Mouse (Mus musculus): ENCODE data around the gene Tshb. TPM values are rescaled to one million over a fixed set of nuclear protein-coding genes. Genes with fewer than 3 reads are reported as not detected.

Gene Tshb
- total RNA-seq (2021) = not detected
- not detected in 2 replicates for polyA plus RNA-seq (2012; rRNA removed)
- long read RNA-seq = 0 reads

DNA sequence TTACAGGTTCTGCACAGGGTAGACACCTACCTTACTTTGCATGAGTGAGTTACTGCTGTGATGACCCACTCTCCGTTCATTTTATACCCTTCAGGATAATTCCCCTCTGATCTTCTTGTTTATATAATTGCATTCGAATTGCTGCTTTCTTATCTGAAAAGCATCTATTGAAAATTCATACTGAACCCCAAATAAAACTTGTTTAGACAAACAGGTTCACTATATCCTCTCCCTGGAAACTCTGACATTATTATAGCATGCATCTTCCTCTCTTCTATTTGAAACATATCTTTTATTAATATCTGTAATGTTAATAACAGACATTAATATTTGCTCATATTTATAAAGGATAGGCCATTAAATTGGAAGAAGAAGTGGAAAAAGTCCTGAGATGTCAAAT lies at the start of gene Tshb:
Gene Tshb, minus strand, starts transcription at position 101 of the 400 bp plus-strand sequence.
- no peak for DNase-seq

DNA sequence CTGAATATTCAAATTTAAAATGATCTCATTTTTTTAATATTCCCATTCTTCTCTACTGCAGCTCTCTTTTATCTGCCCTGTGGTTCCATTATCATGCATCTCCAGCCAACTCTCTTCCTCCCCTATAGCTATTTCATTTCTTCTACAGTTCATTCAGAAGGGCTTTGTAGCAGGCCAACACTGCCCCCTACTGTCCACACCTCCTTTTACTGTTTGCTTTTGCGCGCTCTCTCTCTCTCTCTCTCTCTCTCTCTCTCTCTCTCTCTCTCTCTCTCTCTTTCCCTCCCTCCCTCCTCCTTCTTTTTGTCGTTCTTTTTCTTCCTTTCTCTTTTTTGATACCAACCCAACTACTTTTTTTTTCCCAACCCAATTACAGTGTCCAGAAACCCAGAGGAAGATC lies 21.4 kb upstream of the Tshb start:
- peak; percentile 70 for DNase-seq

DNA sequence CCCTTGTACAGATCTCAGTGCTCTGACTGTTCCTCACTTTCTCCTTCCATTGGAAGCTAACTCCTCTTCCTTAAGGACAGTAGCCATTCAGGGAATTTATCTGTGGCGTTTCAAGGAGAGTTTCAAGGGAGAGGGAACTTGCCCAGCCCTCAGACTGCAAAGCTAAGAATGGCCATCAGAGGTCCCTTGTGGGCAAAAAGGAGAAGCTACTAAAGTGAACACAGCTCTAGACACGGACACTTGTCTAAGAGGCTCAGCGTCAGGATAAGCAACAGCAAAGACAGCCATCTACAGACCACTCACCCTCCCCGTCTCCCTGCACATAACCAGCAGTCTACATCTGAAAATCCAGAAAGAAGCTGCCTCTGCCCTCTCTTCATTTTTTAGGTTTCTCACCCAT lies 4.9 kb upstream of the Tshb start:
- DNase-seq = no peak

DNA sequence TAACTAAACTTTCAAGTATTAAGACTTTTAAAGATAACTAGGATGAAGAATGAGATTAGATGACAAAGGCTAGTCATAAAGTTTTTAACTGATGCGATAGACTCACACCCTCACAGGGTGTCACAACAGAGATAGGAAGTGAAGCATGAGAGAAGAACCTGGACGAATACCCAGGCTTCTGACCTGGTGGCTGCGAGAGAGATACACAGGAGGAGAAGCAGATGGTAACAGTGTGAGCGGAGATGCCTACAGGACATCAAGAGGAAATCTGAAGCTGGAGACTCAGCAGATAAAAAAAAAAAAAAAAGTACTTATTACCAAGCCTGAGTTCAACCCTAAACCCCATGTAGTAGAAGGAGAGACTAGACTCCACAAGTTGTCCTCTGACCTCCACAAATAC lies 9.5 kb downstream of the Tshb start:
- no peak for DNase-seq

DNA sequence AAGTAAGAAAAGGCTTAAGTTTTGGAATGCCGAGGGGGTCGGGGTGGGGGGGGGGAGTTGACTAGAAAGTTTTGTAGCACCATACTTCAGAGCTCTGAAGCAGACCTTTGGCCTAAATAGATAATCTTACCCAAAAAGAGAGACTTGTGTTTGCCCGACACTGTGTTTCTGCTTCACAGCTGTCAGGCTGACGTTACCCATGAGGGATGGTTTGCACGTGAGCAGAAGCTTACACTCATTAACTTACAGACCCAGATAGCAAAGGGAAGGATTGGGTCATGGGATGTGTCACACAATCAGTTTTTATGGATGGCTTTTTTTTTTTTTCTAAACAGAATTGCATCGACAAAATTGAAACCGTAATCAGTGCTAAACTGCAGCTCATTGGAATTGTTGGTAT lies 17.7 kb downstream of the Tshb start:
- DNase-seq = no peak

DNA sequence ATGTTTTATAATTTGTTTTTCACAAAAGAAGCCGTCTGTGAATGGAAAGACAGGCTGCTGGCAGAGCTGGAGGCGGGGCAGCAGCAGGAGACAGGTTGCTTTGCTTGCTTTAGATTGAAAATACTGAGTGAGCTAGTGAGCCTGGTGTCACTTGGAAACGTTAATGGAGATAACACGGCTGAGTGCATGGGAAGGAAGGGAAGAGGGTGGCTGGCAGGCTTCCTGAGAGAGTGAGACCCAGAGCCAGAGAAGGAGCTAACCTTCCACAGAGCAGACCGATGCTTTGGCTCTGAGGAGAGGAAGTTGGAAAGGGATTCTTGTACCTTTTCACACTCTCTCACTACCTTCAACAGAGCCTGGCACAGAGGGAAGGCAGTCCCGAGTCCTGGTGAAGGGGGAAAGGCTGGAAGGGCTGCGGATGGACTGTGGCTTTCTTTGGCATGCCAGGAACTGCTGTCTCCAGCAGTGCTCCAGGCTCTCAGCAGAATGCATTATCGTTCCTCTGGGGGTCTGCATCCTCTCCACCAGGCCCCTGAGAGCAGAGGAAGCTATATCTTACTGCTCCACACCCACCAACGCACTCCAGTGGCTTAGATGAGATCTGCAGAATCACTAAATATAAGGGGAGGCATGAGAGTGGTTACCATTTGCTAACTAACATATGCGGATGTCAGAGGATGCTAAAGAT lies 18.7 kb downstream of the Tshb start:
- DNase-seq = no peak

DNA sequence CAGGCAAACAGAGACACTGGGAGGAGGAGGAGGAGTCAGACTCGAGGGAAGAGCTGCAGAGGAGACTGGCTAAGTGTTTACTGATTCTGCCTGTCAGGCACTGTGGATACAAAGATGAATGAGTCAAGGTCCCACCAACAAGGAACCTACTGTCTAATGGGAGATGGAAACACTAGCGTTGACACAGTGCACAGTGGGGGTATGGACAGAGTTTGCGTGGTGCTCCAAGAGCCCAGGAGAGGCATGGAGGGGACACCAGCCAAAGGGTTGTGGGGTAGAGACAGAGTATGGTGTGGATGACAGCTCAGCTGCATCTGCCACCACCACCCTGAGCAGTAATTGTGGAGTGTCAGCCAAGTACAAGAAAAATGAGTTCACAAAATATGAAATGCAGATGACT lies 20.1 kb downstream of the Tshb start:
- no peak for DNase-seq

DNA sequence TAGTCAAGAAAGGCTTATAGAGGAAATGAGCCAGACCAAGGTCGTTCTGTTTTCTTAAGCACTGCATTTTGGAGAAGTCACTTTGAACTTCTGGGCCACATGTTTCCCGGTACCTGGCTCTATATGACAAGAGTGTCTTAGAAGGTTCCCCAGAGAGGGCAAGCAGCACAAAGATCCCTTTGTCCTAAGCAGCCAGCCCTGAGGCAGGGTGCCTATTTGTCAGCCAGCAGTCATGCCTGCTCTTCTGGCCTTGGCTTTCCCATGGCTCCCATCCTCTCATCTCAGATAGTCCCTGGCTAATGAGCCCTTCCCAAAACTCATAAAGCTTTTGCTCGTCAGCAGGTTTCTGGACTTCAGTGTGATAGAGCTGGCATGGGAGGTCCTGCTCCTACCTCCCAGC lies 22.3 kb downstream of the Tshb start:
- no peak for DNase-seq

DNA sequence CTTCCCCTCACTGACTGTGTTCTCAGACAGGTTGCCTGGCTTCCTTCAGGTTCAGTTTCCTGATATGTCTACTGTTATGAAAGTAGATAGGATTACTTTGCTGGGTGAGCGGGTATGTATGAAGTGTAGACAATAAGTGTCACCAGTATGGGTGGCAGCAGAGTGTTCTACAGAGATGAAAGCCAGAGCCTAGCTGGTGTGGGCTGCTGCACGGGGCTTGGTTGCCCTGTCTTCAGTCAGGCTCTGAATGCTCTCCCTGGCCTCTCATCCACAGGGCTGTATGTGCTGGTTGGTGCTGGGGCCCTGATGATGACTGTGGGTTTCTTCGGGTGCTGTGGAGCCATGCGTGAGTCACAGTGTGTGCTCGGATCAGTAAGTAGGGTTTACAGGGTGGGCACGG lies 25.5 kb downstream of the Tshb start:
- DNase-seq = no peak

DNA sequence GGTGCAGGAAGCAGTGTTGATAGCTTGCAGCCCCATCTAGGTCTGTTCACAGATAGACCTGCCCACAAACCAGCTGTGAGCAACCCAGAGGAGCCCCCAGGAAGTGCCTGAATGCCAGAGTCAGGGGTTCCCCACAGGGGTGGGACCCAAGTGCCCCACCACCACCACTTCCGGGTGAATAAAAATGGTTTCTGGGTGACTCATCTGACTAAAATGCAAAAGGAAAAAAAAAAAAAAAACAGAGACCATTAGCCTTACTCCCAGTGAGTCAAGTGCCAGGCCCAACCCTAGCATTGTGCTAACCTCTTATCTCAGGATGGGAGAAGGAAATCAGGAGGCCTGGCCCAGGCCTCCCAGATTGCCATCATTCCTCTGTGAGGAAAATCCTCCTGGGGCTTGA lies 26.7 kb downstream of the Tshb start:
- no peak for DNase-seq

DNA sequence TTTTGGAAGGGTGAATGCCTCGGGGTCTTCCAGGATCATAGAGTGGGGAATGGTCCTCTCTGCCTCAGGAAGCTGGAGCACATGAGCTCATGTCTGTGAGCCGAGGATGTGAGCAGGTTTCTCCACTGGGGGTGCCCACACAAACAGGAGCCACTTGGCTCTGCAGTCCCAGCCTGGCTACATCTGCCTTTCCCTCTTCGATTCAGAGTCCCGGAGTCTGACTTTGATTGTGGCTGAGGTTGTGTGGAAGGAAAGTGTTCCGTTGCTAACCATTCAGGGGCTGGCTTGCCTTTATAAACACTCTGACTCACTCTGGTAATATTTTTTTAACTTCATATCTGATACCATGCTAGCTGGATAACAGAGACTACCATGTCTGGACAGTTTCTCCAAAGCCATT lies 30.1 kb downstream of the Tshb start:
- no peak for DNase-seq

DNA sequence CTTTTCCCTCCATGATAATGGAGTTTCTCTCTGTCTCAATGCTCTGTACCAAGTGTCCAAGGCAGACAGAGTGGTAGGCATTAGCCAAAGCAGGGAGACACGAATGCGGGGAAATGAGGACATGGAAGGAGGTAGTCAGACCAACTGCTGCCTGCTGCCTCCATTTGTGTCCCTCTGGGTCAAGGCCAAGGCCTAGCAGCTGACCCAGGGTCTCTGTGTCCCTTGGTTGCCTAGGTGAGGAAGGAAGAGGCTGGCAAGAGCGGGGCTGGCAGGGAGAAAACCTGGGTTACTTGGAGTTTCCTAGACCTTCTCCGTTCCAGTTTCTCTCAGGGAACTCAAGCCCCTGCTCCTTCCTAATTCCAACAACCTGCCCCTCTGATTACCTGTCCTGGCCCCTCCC lies 30.5 kb downstream of the Tshb start:
- DNase-seq = no peak

DNA sequence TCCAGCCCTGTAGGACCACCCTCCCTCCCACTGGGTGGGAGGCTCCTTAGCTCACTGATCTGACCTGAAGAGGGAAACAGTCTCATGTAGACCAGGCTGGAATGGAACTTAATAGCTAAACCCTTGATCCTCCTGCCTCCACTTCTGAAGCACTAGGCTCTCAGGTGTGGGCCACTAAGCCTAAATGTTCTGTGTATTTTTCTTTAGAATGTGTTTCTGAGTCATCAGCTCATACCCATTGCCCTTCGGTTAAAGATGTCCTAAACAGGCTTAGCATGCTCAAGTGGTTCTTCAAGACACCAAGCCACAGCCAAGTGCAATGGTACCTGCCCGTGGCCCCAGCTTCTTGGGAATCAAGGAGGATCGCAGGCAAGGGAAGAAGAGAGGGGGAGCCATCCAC lies 31.0 kb downstream of the Tshb start:
- DNase-seq = no peak

DNA sequence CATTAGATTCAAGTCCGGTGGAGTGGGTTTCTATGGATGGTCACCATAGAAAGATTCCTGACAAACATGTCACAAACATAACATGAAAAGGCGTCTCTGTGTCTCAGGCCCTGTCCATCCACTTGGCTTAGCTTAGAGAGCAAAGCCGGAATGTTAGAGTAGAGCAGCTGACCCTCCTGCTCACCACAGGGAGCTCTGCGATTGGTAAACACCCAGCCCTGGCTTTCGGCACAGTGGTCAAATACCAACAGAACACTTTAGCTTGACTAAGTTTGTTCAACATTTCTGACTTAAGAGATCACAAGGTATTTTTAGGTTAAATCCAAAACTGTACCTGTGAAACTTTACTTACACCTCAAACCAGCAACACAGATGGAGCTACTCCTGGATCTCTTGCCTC lies 31.4 kb downstream of the Tshb start:
- no peak for DNase-seq

DNA sequence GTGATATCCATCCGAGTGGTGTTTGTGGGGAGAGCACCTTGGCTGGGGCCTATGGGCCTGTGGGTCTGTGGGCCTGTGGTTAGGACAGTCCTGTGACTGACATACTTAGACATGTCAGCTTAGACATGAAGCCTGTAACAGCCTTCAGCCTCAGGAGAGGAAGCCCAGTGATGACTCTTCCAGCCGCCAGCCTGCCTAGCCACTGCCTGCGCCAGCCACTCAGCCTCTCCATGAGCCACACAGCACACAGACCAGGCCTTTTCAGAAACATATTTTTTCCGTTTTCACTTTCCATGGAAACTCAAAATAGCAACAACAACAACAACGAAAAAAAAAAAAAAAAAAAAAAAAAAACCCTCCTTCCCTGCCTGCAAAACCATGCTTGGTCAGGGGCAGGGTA lies 33.8 kb downstream of the Tshb start:
- DNase-seq = no peak

DNA sequence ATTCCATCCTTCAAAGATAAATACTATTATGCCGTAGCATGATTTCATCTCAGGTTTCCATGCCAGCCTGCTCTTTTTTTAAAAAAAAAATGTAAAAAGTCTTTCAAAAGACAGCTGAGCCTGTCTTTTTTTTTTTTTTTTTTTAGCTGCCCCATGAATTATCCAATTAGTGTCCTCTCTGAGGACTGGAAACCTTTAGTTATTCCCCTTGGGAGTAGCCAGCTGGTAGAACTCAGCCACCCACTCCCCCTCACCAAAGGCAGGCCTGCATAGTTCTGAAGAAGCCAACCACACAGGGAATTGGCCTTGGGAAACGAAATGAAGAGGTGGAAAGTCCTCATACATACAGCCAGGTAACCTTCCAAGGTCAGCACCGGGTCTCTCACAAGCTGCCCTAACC lies 34.5 kb downstream of the Tshb start:
- DNase-seq = no peak

DNA sequence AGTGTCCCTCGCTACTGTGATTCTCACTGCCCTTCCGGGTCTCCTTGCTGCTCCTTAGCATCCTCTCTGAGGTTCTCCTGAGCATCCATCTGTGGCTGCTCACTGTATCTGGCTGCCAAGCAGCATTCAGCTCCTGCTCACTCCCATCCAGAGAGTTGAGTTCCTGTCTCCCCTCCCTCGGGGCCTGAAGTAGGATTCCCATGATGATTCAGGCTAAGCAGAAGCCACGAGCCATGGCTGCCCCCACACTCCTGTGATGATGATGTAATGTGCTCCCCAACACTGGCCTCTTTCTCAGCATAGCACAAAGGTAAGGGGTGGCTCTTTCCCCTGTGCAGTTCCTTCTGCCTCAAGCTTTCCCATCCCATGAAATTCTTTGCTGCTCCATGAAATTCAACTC lies 36.3 kb downstream of the Tshb start:
- no peak for DNase-seq

DNA sequence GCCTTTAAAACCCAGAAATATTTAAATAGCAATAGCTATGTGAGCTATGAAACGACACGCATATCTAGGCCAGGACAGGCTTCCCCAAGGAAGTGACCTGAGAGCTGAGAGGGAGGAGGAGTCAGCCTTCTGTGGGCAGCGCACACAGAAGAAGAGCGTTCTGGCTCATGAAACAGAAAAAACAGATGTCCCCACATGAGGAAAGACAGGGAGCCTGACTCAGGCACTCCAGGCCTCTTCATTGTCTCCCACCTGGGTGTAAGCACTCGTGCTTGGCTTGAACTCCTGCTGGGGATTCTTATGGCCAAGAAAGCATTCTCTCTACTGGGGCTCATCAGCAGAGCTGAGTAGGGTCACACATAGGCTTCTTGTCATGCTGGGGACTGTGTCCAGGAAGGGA lies 37.9 kb downstream of the Tshb start:
- no peak for DNase-seq

DNA sequence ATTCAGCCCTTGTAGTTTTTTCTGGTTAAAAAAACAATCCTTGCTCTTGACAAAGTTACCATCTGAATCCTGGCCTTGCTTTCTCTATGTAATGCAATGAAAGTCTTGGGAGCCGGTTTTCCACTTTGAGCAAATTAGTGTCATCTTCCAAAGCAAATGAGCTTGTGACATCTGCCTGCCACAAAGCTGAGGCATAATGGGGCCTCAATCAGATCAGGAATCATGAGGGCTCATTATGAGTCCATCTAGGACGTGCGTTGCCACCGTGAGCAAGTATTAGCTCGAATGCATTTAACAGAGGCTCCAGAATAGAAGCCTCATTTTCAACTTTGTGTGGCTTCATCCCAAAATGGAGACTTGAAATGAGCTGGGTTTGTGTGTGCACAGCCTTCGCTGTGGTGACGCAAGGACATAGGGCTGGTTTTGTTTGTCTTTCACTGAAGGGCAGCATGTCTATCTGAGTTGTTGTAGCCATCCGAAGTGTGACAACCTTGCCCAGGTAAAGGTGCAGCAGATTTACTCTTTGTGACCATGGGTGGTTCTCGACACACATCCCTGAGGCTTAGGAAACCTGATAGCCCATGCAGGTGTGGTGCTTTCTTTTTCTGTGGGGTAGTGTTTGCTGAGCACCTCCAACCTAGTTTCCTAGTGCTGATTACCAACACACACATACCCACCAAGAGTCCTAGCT lies 38.6 kb downstream of the Tshb start:
- DNase-seq = no peak

DNA sequence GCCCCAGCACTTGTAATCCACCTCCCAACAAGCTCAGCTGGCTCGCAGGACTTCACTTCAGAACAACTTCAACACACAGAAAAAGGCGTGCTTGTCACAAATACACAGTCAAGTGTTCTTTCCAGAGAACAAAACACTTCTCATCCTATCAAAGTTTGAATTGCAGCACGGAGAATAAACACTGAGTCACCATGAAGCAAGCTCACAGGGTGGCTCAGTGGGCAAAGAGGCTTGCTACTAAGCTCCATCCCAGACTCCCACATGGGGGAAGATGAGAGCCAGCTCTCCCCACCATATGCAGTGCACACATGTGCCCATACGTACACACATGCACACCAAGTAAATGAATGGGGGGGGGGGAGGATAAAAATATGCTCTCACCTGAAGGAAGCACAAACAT lies 39.3 kb downstream of the Tshb start:
- DNase-seq = no peak

DNA sequence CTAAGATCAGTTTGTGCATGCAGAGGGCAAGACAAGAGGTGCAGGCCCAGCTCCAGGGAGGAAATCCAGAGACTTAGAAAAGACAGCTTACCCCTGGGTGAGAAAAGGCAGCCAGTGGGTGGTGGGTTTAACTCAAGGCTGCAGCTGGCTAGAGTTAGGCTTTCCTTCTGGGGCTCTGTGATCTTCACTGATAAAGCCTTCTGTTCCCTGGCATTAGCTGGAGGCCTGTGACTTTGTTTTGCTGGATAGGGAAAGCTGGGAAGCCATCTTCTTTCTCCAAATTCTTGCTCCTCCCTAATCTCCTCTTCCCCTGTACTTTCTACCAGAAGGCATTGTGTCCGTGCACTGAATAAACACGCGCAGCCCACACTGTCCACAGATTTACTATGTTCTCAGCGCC lies 39.8 kb downstream of the Tshb start:
- no peak for DNase-seq

DNA sequence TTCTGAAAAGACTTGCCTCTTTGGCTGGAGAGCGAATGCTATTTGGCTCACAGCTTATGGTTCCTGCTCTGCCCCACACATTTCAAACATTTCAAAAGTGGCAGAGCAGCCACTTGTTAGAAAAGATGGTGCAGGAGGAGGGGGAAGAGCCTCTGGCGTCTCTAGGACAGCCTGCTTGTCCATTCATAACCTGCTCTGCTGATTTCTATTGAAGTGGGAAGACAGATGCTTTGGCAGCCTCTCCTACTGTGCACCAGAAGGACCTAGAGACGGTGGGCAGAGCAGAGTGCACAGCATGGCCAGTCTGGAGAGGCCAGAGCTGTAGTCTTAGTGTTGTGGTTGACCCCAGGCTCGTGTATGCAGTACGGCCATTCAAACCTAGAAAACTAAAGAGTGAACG lies 43.6 kb downstream of the Tshb start:
- DNase-seq = no peak

DNA sequence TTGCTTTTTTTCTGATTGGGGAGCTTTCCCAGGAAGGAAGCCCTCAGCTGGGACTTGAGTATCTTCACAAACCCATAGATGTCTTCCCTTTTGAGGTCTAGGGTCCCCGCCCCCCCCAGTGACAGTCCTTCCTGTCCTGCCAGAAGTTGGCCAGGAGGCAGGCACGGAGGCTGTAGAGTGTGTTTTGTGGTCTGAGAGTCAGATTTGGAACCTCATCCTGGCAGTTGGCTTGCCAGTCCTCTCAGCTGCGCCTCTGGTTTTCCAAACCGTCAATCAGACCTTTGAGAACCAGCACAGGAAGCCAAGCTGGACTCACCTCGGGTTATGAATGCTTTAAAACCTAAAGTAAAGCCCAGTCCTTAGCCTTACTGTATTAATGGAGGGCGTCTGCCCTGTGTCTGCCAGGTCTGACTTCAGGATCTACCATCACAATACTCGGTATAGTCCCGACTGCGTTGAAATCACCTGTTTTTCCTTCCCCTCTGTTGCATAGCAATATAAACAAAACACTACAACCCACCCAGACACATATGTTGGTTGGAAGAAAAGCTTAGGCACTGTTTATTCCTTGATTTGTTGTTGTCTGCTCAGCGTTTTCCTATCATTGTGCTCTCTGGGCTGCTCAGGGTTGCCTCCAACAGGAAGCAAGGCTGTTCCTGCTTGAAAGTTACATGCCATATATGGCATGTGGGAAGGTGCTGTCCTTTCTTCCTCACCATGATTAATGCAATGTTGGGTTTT lies 44.2 kb downstream of the Tshb start:
- DNase-seq = no peak

DNA sequence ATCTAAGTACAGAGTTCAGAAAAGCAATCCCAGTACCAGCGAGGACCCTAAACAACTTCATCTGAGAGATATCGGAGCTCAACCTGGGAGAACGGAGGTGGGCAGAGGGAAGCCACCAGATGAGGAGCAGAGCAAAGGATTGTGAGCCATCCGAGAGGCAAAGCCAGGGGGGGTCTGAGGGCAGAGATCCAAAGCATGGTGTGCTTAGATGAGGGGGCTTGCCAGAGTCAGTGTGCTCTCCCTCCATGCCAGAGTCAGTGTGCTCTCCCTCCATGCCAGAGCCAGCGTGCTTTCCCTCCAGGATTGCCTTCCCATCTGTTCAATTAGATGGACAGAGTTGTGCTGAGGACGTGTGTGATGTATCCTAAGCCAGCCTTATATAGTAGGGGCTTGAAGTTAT lies 45.4 kb downstream of the Tshb start:
- no peak for DNase-seq

Measured in adrenal gland, adult 2 months (tissue).